Mouse (Mus musculus) thymus, postnatal 36 days (tissue): Measurements from ENCODE around the gene Slc39a11.

Experiments
- DNase-seq, 2 experiments: peaks; one replicate each; pipeline ENCODE4 v3.0.0; 2022; ENCODE audit warnings: mixed read lengths in 2 of 2

Gene Slc39a11

GRCm38 (mm10) chr11:113327499-113328062 lies 322.3 kb downstream of the Slc39a11 start:
- DNase-seq = no peak

DNA sequence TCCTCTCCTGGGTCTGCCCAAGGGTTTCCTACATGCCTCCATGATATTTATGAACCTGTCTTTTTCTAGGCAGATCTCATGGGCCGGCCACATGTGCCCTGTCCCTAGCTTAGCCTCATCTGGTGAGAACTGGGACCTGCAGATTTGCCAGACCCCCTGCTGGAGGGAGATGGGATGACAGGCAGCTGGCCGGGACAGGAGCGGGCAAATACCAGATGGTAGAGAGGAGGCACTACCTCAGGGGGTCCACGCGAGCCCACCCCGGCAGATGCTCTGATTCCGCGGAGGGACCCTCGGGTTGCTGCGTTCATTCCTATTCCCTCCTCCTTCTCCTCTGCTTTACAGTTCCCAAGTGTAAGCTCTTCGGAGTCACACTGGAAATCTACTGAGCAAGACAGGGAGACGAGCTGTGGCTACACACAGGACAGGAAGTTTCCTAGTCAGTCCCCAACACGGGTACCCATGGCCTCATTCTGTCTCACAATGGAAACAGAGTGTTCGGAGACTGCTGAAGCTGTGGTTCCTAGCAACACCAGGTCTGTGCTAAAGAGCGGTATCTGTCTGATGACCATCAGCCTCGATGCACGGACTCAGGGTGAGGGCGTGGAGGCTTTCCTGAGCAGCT lies 323.4 kb downstream of the Slc39a11 start:
- DNase-seq = peak; percentile 62 to 66

DNA sequence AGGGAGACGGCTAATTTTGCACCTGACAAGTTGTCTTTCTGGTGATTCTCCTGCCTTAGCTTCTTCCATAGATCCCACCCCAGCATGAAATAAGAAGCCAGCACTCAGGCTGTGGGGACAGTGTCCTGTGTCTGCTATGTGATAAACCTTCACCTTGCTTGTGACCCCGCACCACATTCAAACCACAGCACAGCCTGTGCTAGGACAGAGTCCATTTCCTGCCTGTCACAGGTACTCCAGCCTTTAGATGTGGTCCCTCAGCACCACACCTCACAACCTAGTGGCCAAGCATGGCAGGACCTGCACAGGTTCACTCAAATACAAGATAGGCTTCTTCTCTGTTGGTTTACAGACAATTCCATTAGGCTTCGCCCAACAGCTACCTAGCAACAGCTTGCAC lies 328.3 kb downstream of the Slc39a11 start:
- DNase-seq = no peak

DNA sequence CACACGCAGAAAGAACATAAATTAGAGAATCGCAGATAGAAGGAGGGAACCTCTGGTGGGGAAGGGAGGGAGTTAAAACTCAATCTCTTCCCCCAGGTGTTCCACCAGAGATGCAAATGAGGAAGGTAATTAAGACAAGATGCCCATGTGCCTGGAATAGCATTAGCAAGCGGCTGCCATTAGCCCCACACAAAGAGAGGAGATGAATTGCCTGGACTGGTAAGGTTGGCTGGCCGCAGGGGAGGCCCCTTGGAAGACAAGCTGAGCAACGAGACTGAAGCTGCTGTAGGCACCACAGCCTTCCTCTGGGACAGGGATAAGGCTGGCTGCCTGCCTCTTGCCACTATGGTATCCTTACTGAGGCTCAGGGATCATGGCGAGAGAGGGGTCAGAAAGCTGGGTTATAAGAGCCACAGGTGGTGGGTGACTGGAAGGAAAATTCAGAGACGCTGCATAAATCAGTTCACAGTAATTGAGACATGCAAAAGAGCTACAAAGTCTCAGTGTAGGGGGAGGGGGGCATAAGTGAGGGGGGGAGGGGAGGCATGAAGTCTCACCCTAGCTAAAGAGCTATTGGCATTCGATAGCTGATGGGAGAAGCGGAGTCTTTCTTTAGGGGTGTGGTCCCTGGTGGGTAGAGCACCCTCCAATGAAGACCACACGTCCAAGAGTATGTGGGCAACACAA lies 340.5 kb downstream of the Slc39a11 start:
- no peak for DNase-seq

GRCm38 (mm10) chr11:113308256-113308941 lies 341.5 kb downstream of the Slc39a11 start:
- no peak for DNase-seq

DNA sequence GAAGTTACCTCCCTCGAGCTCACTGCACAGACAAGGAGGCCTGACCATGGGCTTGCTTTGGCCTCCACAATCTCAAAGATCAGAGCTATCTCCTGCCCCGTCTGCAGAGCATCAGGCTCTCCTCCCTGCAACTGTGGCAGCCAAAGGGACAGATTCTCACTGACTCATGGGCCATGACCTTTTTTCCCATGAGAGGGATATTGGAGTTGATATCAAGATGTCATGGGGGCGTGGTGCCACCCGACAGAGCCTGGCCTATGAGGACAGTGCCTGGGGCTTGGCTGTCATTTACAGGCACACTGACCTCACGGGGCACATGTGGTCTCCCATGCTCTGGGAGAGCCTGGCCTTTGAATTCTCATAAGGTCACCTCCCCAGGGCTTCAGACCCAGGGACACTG lies 346.7 kb downstream of the Slc39a11 start:
- DNase-seq = no peak

GRCm38 (mm10) chr11:113299492-113299891 lies 350.4 kb downstream of the Slc39a11 start:
- no peak for DNase-seq

GRCm38 (mm10) chr11:113297765-113298164 lies 352.1 kb downstream of the Slc39a11 start:
- DNase-seq = peak; percentile 63 to 68

- no peak for DNase-seq
Observed at GRCm38 (mm10) chr11:113296912-113297625, 352.8 kb downstream of the Slc39a11 start.

DNA sequence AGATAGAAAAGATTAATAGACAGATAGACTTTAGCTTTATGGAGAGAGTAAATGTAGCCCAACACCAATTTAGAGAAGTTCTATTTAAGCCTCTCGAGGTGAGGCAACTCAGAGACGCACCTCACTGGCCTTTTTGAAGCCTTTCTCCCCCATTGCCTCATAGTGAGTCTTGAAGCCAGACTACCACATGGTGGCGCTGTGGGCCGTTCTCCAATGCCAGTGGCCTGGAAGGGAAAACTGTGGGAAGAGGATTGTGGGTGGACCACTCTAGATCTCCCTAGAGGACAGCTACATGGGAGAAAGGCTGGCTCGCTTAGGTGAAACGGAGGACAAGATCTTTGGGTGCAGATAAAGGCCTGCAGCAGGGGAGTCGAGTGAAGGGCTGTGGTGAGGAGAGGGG lies 353.7 kb downstream of the Slc39a11 start:
- DNase-seq = peak; percentile 28 to 45

GRCm38 (mm10) chr11:113294518-113294917 lies 355.4 kb downstream of the Slc39a11 start:
- no peak for DNase-seq

DNA sequence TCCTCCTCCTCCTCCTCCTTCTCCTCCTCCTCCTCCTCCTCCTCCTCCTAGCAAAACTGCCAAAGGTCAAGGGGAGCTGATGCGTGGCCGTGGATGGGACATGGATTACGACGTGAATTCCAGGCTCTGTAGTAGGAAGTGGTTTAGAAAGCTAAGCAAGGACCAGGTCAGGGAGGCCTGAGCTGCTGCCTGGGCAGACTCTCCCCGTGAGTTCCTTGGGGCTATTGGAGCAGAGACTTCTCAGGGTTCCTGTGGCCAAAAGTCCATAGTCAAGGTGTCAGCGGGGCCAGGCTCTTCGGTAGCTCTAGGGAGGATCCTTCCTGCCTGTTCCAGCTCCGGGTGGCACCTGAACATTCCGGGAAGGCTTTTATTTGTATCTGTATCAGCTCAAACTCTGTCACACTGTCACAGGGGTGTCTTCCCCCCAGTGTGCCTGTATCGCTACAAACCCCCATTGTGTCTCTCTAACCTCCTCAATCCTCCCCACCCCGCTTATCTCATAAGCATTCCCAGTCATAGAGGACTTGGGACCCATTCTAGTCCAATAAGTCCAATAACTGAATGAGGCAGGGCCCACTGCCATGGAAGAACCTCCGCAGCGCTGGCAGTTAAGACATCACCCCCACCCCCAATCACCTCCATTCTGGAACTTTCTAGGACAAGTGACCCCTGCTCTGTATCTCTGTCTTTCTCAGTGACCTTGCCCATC lies 356.8 kb downstream of the Slc39a11 start:
- no peak for DNase-seq

- DNase-seq = no peak
Observed at GRCm38 (mm10) chr11:113291781-113292714, 357.8 kb downstream of the Slc39a11 start.

- no peak for DNase-seq
Observed at GRCm38 (mm10) chr11:113290911-113291310, 359.0 kb downstream of the Slc39a11 start.

GRCm38 (mm10) chr11:113284951-113285741 lies 364.7 kb downstream of the Slc39a11 start:
- DNase-seq = no peak

GRCm38 (mm10) chr11:113283376-113283811 lies 366.5 kb downstream of the Slc39a11 start:
- DNase-seq = no peak

DNA sequence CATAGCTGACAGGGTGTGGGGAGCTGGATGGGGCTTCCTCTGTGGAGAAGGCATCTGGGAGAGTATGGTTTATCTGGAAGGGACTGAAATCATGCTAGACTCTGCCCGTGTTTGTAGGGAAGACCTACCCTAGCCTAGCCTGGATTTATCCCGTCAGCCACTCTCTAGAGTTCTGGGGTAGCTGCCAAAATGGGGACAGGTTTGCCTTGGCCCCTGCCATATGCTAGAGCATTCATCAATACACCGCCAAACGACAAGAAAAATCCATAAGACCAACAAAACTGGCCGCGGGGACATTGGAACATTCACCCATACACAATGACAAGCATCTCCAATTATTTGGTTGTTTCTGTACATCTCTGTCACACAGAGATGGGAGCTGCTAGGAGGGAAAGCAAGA lies 371.6 kb downstream of the Slc39a11 start:
- DNase-seq = no peak

DNA sequence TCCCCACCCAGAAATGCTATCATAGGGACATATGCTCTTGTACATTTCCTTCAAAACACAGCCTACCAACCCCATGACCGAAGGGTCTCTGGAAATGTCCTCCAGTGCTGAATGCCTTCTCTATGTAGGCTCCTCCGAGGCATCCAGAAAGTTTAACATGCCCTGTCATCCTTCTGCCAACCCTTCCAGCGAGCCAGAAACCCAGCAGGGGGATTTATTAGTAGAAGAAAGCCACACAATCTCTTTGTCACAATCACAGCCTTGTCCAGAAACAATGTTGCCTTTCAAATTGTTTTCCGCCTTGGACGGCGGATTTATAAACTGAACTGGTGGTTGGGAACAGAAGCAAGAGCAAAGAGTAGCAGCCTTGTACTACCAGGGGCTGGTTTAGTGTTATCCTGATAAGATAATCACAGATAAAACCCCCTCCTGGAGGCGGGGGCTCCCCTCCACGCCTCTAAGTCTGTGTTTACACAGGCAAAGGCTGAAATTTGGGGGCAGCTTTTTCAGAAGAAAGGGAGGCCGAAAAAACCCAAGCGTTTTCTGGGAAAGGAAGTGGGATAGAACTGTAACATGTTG lies 372.8 kb downstream of the Slc39a11 start:
- DNase-seq = no peak

DNA sequence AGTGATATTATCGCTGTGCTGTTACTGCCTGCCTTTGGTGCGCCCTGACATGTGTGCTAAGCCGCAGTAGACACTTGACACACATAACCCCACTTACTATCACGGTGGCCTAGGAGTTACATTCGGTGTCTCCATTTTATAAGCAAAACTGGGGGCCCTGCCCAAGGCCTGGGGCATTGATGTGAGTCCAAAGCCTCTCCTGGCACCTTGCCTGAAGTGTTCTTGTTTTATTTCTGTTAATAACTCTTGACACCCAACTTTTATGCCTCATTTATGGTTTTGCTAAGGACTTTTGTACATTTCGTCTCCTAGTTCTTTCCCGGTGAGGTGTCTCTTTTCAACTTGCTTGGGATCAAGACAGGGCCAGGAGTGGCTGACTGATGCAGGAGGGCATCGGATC lies 373.4 kb downstream of the Slc39a11 start:
- DNase-seq = no peak

DNA sequence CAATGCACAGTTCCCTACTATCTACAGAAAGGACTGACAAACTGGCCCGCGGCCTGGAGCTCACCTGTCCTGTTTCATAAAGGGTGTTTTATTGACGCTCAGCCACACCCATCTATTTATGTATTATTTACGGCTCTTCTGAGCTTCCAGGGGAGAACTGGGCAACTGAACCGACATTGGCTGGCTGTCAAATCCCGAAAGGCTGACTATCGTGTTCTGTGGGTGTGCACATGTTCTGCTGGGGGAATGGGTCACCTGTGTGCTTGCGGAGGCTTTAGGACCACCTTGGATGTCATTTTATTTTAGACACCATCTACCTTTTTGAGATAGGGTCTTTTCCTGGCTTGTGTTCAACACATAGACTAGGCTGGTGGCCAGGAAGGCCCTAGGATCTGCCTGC lies 375.8 kb downstream of the Slc39a11 start:
- no peak for DNase-seq
